Mouse (Mus musculus) forebrain, embryonic 14.5 days (tissue): ENCODE measurements around the gene Crtac1. TPM values are rescaled to one million over a fixed set of nuclear protein-coding genes. Genes with fewer than 3 reads are reported as not detected.

Source experiments
- ATAC-seq: fragments of 200-750 bp; cut with Nextera tagmentation; 2 replicates; pipeline ENCODE4 v1.8.0; 2017; ENCODE audit warnings: mild to moderate bottlenecking, moderate library complexity
- DNase-seq: peaks from one replicate; pipeline ENCODE4 v3.0.0-alpha.2; 2015; ENCODE audit warnings: low spot score
- H3K27ac ChIP-seq: fragments of 300-500 bp; sonication (generic); 2 replicates; pipeline ENCODE4 v1.5.1; 2014; ENCODE audit warnings: low read depth, mild to moderate bottlenecking, control low read depth, low read length, moderate library complexity
- H3K27me3 ChIP-seq: fragments of 300-500 bp; sonication (generic); replicated peaks from 2 replicates; pipeline ENCODE4 v1.6.1; 2014; ENCODE audit warnings: low read length, control low read depth, mixed read lengths; ENCODE audit not compliant: control insufficient read depth, insufficient read depth
- H3K36me3 ChIP-seq: fragments of 300-500 bp; sonication (generic); 2 replicates; pipeline ENCODE4 v1.6.1; 2014; ENCODE audit warnings: low read length, control low read depth; ENCODE audit not compliant: control insufficient read depth, insufficient read depth
- H3K4me1 ChIP-seq: fragments of 300-500 bp; sonication (generic); 2 replicates; pipeline ENCODE4 v1.6.1; 2014; ENCODE audit warnings: antibody characterized with exemption, low read length, control low read depth; ENCODE audit not compliant: control insufficient read depth, insufficient read depth
- H3K4me2 ChIP-seq: fragments of 300-500 bp; sonication (generic); 2 replicates; pipeline ENCODE4 v1.6.1; 2014; ENCODE audit warnings: mild to moderate bottlenecking, control low read depth, low read length
- H3K4me3 ChIP-seq: fragments of 300-500 bp; sonication (generic); 2 replicates; pipeline ENCODE4 v1.5.1; 2014; ENCODE audit warnings: low read depth, low read length, control low read depth
- H3K9ac ChIP-seq: fragments of 300-500 bp; sonication (generic); 2 replicates; pipeline ENCODE4 v1.6.1; 2014; ENCODE audit warnings: mild to moderate bottlenecking, low read length, control low read depth, moderate library complexity
- H3K9me3 ChIP-seq: fragments of 300-500 bp; sonication (generic); replicated peaks from 2 replicates; pipeline ENCODE4 v1.6.1; 2016; ENCODE audit warnings: low read length, control low read depth, mixed read lengths; ENCODE audit not compliant: control insufficient read depth
- WGBS: fragments of 180-500 bp; shearing (Covaris S2); extraction: QIAGEN DNeasy Blood & Tissue Kit; methylation state at CpG from one replicate; pipeline ENCODE4 v1.1.7; 2014; 5-methylcytosine and 5-hydroxymethylcytosine counted together
- polyA plus RNA-seq: library from polyadenylated mRNA; unstranded; fragments of >200 nt; fragmentation: Nextera tagmentation; extraction: Ambion mirVana; gene quantifications from 2 replicates; pipeline ENCODE4 v1.2.1, GENCODE M21; 2014

Gene Crtac1
- polyA plus RNA-seq, 1 experiment from 2014 or later = 17.3 TPM

GRCm38 (mm10) chr19:42432761-42433160 lies 1.2 kb upstream of the Crtac1 start:
- H3K4me2 ChIP-seq = peak overlapping the region; percentile 77
- H3K4me1 ChIP-seq = peaks cover 14% of the 10 kb centered on the region
- H3K36me3 ChIP-seq = no peaks in the 10 kb centered on the region
- ATAC-seq = no peak
- H3K9me3 ChIP-seq = no peaks in the 10 kb centered on the region
- H3K4me3 ChIP-seq = peak overlapping the region; percentile 55
- DNase-seq = no peak
- peak overlapping the region; percentile 81; the same call in 1 of the 2 replicates for H3K9ac ChIP-seq
- H3K27ac ChIP-seq = 0 out of 2 replicates have a peak overlapping the region, but pooled peaks have one; percentile 78
- 49% methylated on average over 8 of the region's 8 CpGs for WGBS
- peaks cover 32% of the 10 kb centered on the region for H3K27me3 ChIP-seq

- WGBS = 0% methylated on average over 40 of the region's 44 CpGs
- H3K36me3 ChIP-seq = no peaks in the 10 kb centered on the region
- H3K4me3 ChIP-seq = peak overlapping the region; percentile 55
- peak overlapping the region; percentile 77 for H3K4me2 ChIP-seq
- H3K27ac ChIP-seq = peak overlapping the region; percentile 78
- DNase-seq (peak; percentile 47), ATAC-seq (peak; percentile 61)
- peaks cover 14% of the 10 kb centered on the region for H3K4me1 ChIP-seq
- H3K9ac ChIP-seq = peak overlapping the region; percentile 81
- H3K9me3 ChIP-seq = no peaks in the 10 kb centered on the region
- H3K27me3 ChIP-seq = peaks cover 32% of the 10 kb centered on the region
Measured at GRCm38 (mm10) chr19:42432191-42432590, 608 bp upstream of the Crtac1 start.

GRCm38 (mm10) chr19:42430981-42431380 lies 602 bp downstream of the Crtac1 start:
- H3K27ac ChIP-seq = 0 out of 2 replicates have a peak overlapping the region, but pooled peaks have one; percentile 78
- 3% methylated on average over 19 of the region's 19 CpGs for WGBS
- DNase-seq (peak; percentile 67), ATAC-seq (peak; percentile 16)
- H3K4me2 ChIP-seq = peak overlapping the region; percentile 77
- peaks cover 15% of the 10 kb centered on the region for H3K4me1 ChIP-seq
- peaks cover 32% of the 10 kb centered on the region for H3K27me3 ChIP-seq
- no peaks in the 10 kb centered on the region for H3K9me3 ChIP-seq
- no peaks in the 10 kb centered on the region for H3K36me3 ChIP-seq
- peak overlapping the region; percentile 55 for H3K4me3 ChIP-seq
- peak overlapping the region; percentile 81 for H3K9ac ChIP-seq

GRCm38 (mm10) chr19:42429410-42429809 lies 2.2 kb downstream of the Crtac1 start:
- H3K36me3 ChIP-seq = no peaks in the 10 kb centered on the region
- ATAC-seq = no peak
- no peak overlapping the region for H3K9ac ChIP-seq
- H3K4me2 ChIP-seq = no peak overlapping the region
- H3K9me3 ChIP-seq = no peaks in the 10 kb centered on the region
- H3K27ac ChIP-seq = no peak overlapping the region
- DNase-seq = peak; percentile 74
- peaks cover 13% of the 10 kb centered on the region for H3K4me1 ChIP-seq
- 14% methylated on average over 3 of the region's 3 CpGs for WGBS
- H3K4me3 ChIP-seq = no peak overlapping the region
- H3K27me3 ChIP-seq = peaks cover 32% of the 10 kb centered on the region

- DNase-seq (peak; percentile 42), ATAC-seq (no peak)
- H3K9ac ChIP-seq = no peak overlapping the region
- H3K9me3 ChIP-seq = no peaks in the 10 kb centered on the region
- H3K4me1 ChIP-seq = 0 out of 2 replicates have a peak, but pooled peaks cover 2% of the 10 kb centered on the region
- WGBS = 11% methylated on average over 3 of the region's 3 CpGs
- no peaks in the 10 kb centered on the region for H3K36me3 ChIP-seq
- no peak overlapping the region for H3K27ac ChIP-seq
- H3K4me2 ChIP-seq = no peak overlapping the region
- H3K4me3 ChIP-seq = no peak overlapping the region
- H3K27me3 ChIP-seq = peaks cover 5% of the 10 kb centered on the region; the same call in 1 of the 2 replicates
Measured at GRCm38 (mm10) chr19:42425208-42425607, 6.4 kb downstream of the Crtac1 start.

- 72% methylated on average over 8 of the region's 8 CpGs for WGBS
- H3K4me2 ChIP-seq = no peak overlapping the region
- no peak overlapping the region for H3K4me3 ChIP-seq
- DNase-seq (peak; percentile 48), ATAC-seq (peak; percentile 67; the same call in 1 of the 2 replicates)
- H3K9me3 ChIP-seq = no peaks in the 10 kb centered on the region
- H3K4me1 ChIP-seq = no peaks in the 10 kb centered on the region
- no peak overlapping the region; the same call in 1 of the 2 replicates for H3K27ac ChIP-seq
- peaks cover 4% of the 10 kb centered on the region; the same call in 1 of the 2 replicates for H3K27me3 ChIP-seq
- H3K9ac ChIP-seq = no peak overlapping the region
- H3K36me3 ChIP-seq = no peaks in the 10 kb centered on the region
Measured at GRCm38 (mm10) chr19:42415042-42415441, 16.5 kb downstream of the Crtac1 start.

GRCm38 (mm10) chr19:42409856-42410255 lies 21.7 kb downstream of the Crtac1 start:
- no peak overlapping the region for H3K27ac ChIP-seq
- DNase-seq = no peak
- H3K9ac ChIP-seq = no peak overlapping the region
- ATAC-seq = no peak
- H3K4me3 ChIP-seq = no peak overlapping the region
- H3K4me1 ChIP-seq = peaks cover 10% of the 10 kb centered on the region; the same call in 1 of the 2 replicates
- peaks cover 4% of the 10 kb centered on the region; the same call in 1 of the 2 replicates for H3K27me3 ChIP-seq
- 15% methylated on average over 5 of the region's 5 CpGs for WGBS
- H3K4me2 ChIP-seq = no peak overlapping the region
- no peaks in the 10 kb centered on the region for H3K9me3 ChIP-seq
- no peaks in the 10 kb centered on the region for H3K36me3 ChIP-seq

- DNase-seq (peak; percentile 54), ATAC-seq (peak; percentile 65)
- Histone ChIP-seq H3K9ac (peak overlapping the region; percentile 49), H3K36me3 (no peaks in the 10 kb centered on the region), H3K4me1 (peaks cover 10% of the 10 kb centered on the region; the same call in 1 of the 2 replicates), H3K27me3 (peaks cover 4% of the 10 kb centered on the region; the same call in 1 of the 2 replicates), H3K4me3 (no peak overlapping the region), H3K27ac (no peak overlapping the region), H3K9me3 (no peaks in the 10 kb centered on the region), H3K4me2 (peak overlapping the region; percentile 40)
- 2% methylated on average over 19 of the region's 19 CpGs for WGBS
Measured at GRCm38 (mm10) chr19:42409226-42409625, 22.4 kb downstream of the Crtac1 start.

- no peak for ATAC-seq
- Histone ChIP-seq H3K36me3 (no peaks in the 10 kb centered on the region), H3K4me2 (no peak overlapping the region), H3K27ac (no peak overlapping the region), H3K27me3 (no peaks in the 10 kb centered on the region), H3K4me1 (peaks cover 8% of the 10 kb centered on the region; the same call in 1 of the 2 replicates), H3K4me3 (no peak overlapping the region), H3K9ac (no peak overlapping the region), H3K9me3 (no peaks in the 10 kb centered on the region)
- WGBS = 83% methylated on average over 15 of the region's 15 CpGs
- peak; percentile 56 for DNase-seq
Measured at GRCm38 (mm10) chr19:42404364-42404763, 27.2 kb downstream of the Crtac1 start.
